Mouse (Mus musculus) midbrain, embryonic 12.5 days (tissue): ENCODE data around the gene Pafah1b3. TPM values are rescaled to one million over a fixed set of nuclear protein-coding genes. Genes with fewer than 3 reads are reported as not detected.

Experiments
- ATAC-seq: fragments of 200-750 bp; cut with Nextera tagmentation; 2 replicates; pipeline ENCODE4 v1.8.0; 2017; ENCODE audit warnings: low read depth, moderate TSS enrichment, moderate library complexity; ENCODE audit not compliant: low FRiP score
- H3K27ac ChIP-seq: fragments of 300-500 bp; sonication (generic); replicated peaks from 2 replicates; pipeline ENCODE4 v1.5.1; 2016; ENCODE audit warnings: mild to moderate bottlenecking
- H3K27me3 ChIP-seq: fragments of 300-500 bp; sonication (generic); 2 replicates; pipeline ENCODE4 v1.6.1; 2016; ENCODE audit warnings: mild to moderate bottlenecking
- H3K36me3 ChIP-seq: fragments of 300-500 bp; sonication (generic); 2 replicates; pipeline ENCODE4 v1.6.1; 2016
- H3K4me1 ChIP-seq: fragments of 300-500 bp; sonication (generic); 2 replicates; pipeline ENCODE4 v1.6.1; 2016
- H3K4me2 ChIP-seq: fragments of 300-500 bp; sonication (generic); replicated peaks from 2 replicates; pipeline ENCODE4 v1.6.1; 2016; ENCODE audit warnings: mild to moderate bottlenecking, moderate library complexity
- H3K4me3 ChIP-seq: fragments of 300-500 bp; sonication (generic); 2 replicates; pipeline ENCODE4 v1.5.1; 2016; ENCODE audit warnings: mild to moderate bottlenecking
- H3K9ac ChIP-seq: fragments of 300-500 bp; sonication (generic); replicated peaks from 2 replicates; pipeline ENCODE4 v1.6.1; 2016; ENCODE audit warnings: mild to moderate bottlenecking, moderate library complexity
- H3K9me3 ChIP-seq: fragments of 300-500 bp; sonication (generic); 2 replicates; pipeline ENCODE4 v1.6.1; 2016; ENCODE audit warnings: mild to moderate bottlenecking
- WGBS: fragments of 180-500 bp; shearing (Covaris S2); methylation state at CpG from one replicate; pipeline ENCODE4 v1.1.7; 2016; 5-methylcytosine and 5-hydroxymethylcytosine counted together
- polyA plus RNA-seq: library from polyadenylated mRNA; unstranded; fragments of >200 nt; fragmentation: Nextera tagmentation; extraction: Ambion mirVana; gene quantifications from 2 replicates; pipeline ENCODE4 v1.2.1, GENCODE M21; 2016

The Pafah1b3 gene
- polyA plus RNA-seq, 1 experiment from 2014 or later = 399 TPM

DNA sequence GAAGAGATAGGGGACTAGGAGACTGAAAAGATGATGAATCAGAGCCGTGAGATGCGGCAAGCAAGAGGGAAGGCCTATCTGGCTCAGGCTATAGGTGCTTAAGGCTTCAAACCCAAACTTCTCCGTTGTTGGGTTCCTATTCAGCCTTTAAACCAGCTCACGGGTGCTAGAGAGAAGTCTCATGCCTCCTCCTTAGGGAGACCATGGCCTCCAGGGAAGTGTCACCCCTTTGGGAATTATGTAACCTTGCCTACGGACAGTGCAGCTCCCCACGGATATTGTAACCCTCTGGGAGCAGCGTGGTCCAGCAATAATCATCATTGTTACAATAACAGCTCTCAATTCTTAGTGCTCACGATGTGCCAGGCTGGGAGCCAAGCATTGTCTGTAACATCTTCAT is 46.0 kb downstream of the Pafah1b3 start:
- Histone ChIP-seq H3K27ac (peak overlapping the region; percentile 89), H3K36me3 (no peaks in the 10 kb centered on the region), H3K27me3 (no peaks in the 10 kb centered on the region), H3K4me3 (peak overlapping the region; percentile 90), H3K4me1 (peaks cover 37% of the 10 kb centered on the region), H3K4me2 (peak overlapping the region; percentile 92), H3K9me3 (no peaks in the 10 kb centered on the region), H3K9ac (no peak overlapping the region)
- 14% methylated on average over 8 of the region's 8 CpGs for WGBS
- ATAC-seq = no peak

DNA sequence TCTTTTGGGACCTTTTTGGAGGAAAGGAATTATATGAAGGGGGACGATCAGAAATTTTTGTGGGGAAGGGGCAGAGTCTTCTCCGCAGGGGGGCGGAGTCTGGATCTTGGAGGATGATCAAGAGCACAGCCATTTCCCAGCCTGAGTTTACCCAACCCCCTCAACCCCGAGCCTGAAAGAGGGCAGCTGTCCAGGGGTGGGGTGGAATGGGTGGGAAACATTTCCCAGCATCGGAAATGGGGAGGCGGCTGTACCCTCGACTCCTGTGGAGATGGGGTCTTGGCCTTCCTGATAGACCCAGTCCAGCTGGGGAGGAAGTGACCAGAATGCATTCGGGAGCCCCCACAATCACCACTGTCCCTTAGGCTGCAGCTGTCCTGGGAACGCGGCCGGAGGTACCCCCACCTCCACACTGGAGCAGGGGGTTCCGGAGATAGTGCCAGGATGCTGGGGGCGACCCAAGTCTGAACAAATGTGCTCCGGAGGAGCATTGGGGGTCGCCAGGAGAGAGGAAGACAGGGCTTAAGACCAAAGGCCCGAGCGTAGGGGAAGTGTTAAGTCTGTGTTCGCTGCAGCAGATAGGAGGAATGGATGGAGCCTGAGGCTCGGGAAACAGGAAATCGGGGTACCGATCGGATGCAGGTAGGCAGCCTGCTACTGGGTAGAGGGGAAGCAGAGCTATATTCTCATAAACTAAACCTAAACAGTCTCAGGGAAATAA is 46.6 kb downstream of the Pafah1b3 start:
- peak; percentile 17; the same call in 1 of the 2 replicates for ATAC-seq
- Histone ChIP-seq H3K36me3 (no peaks in the 10 kb centered on the region), H3K27ac (peak overlapping the region; percentile 89), H3K4me3 (peak overlapping the region; percentile 90), H3K4me2 (peak overlapping the region; percentile 92), H3K9ac (peak overlapping the region; percentile 83), H3K9me3 (no peaks in the 10 kb centered on the region), H3K4me1 (peaks cover 43% of the 10 kb centered on the region), H3K27me3 (no peaks in the 10 kb centered on the region)
- WGBS = 2% methylated on average over 22 of the region's 22 CpGs

DNA sequence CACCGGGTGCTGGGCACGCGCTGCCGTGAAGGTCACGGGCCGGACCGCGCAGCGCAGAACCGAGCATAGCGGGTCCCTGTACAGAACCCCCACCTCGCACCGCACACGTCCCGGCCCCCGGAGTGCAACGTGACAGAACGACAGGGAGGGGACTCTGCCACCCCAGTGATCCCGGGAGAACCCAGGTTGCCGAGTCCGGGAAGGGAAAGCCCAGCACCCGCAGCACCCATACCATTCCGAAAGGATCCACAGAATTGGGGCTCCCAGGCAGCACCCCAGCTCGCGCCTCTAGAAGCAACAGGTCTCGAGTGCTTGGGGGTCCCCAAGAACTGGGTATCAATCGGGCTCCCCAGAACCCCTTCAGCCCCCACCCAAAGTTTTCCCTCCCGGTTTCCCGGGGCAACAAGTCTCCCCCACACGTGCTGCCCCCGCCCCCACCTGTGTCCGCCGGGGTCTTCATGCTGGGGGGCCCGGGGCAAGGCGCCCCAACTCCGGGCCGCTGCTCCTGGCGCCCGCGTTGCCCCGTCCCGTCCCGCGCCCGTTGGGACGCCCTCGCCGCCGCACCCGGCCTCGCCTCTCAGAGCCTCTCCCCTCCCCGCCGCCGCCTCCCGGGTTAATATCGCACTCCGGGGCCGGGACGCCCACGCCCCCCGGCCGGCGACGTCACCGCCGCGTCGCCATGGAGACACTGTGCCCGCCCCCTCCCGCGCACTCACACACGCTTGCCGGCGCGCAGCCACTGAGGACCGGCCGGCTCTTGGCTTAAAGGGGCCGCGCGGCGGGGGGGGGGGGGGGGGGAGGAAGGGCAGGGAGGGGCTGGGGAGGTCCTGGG is 47.4 kb downstream of the Pafah1b3 start, which contains the start of gene Erf:
TSS of gene Erf (minus strand) at position 621 of the 832 bp plus-strand sequence.
- H3K4me3 ChIP-seq = peak within 1 kb of the TSS; percentile 90
- ATAC-seq = peak; percentile 82
- H3K4me2 ChIP-seq = peak within 1 kb of the TSS; percentile 92
- H3K36me3 ChIP-seq = peaks cover 7% of the 10 kb centered on the region
- H3K4me1 ChIP-seq = peaks cover 50% of the 10 kb centered on the region
- H3K27ac ChIP-seq = peak within 1 kb of the TSS; percentile 89
- under 1% methylated on average over 58 of the region's 81 CpGs for WGBS
- H3K9ac ChIP-seq = peak within 1 kb of the TSS; percentile 83
- H3K27me3 ChIP-seq = no peaks in the 10 kb centered on the region
- H3K9me3 ChIP-seq = no peaks in the 10 kb centered on the region

GRCm38 (mm10) chr7:25249314-25250140 is 48.3 kb downstream of the Pafah1b3 start:
- peak; percentile 61 for ATAC-seq
- H3K9me3 ChIP-seq = no peaks in the 10 kb centered on the region
- peak overlapping the region; percentile 83 for H3K9ac ChIP-seq
- H3K4me1 ChIP-seq = peaks cover 50% of the 10 kb centered on the region
- H3K4me3 ChIP-seq = peak overlapping the region; percentile 90
- peaks cover 16% of the 10 kb centered on the region for H3K36me3 ChIP-seq
- under 1% methylated on average over 31 of the region's 73 CpGs for WGBS
- H3K27me3 ChIP-seq = no peaks in the 10 kb centered on the region
- peak overlapping the region; percentile 89 for H3K27ac ChIP-seq
- H3K4me2 ChIP-seq = peak overlapping the region; percentile 92

GRCm38 (mm10) chr7:25248846-25249313 is 48.9 kb downstream of the Pafah1b3 start:
- no peaks in the 10 kb centered on the region for H3K27me3 ChIP-seq
- peak overlapping the region; percentile 92 for H3K4me2 ChIP-seq
- whole genome bisulfite sequencing = under 1% methylated on average over 25 of the region's 25 CpGs
- H3K27ac ChIP-seq = peak overlapping the region; percentile 89
- ATAC-seq = no peak; the same call in 1 of the 2 replicates
- peak overlapping the region; percentile 83 for H3K9ac ChIP-seq
- peaks cover 50% of the 10 kb centered on the region for H3K4me1 ChIP-seq
- peak overlapping the region; percentile 90 for H3K4me3 ChIP-seq
- H3K9me3 ChIP-seq = no peaks in the 10 kb centered on the region
- peaks cover 19% of the 10 kb centered on the region for H3K36me3 ChIP-seq

GRCm38 (mm10) chr7:25248018-25248647 is 49.7 kb downstream of the Pafah1b3 start:
- peak; percentile 16; the same call in 1 of the 2 replicates for ATAC-seq
- H3K4me1 ChIP-seq = peaks cover 50% of the 10 kb centered on the region
- no peaks in the 10 kb centered on the region for H3K9me3 ChIP-seq
- H3K4me2 ChIP-seq = peak overlapping the region; percentile 92
- peaks cover 19% of the 10 kb centered on the region for H3K36me3 ChIP-seq
- peak overlapping the region; percentile 83 for H3K9ac ChIP-seq
- H3K27me3 ChIP-seq = no peaks in the 10 kb centered on the region
- H3K4me3 ChIP-seq = peak overlapping the region; percentile 90
- WGBS = under 1% methylated on average over 18 of the region's 18 CpGs
- peak overlapping the region; percentile 89 for H3K27ac ChIP-seq

GRCm38 (mm10) chr7:25247498-25247897 is 50.3 kb downstream of the Pafah1b3 start:
- Histone ChIP-seq H3K27ac (peak overlapping the region; percentile 89), H3K4me2 (peak overlapping the region; percentile 92), H3K9ac (peak overlapping the region; percentile 83; the same call in 1 of the 2 replicates), H3K4me1 (peaks cover 50% of the 10 kb centered on the region), H3K27me3 (no peaks in the 10 kb centered on the region), H3K36me3 (peaks cover 25% of the 10 kb centered on the region), H3K9me3 (no peaks in the 10 kb centered on the region), H3K4me3 (peak overlapping the region; percentile 90)
- no peak for ATAC-seq
- WGBS = 21% methylated on average over 3 of the region's 3 CpGs

DNA sequence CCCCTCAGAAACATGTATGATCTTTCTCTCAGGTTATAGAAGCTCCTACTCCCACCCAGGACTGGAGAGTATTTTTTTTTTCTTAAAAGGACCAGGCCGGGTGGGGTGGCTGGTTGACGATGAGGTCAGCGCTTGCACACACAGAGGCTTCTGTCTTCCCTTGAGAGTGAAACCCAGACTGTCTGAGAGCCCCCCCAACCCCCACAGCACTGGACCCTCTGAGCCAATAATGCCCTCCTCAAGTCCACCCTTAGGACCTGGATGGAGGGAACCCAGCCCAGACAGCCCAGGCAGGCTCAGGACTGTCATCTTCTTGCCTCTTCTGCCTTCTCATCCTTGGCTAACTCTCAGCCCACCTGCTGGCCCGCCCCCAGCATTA is 51.0 kb downstream of the Pafah1b3 start:
- ATAC-seq = no peak
- H3K36me3 ChIP-seq = peaks cover 26% of the 10 kb centered on the region
- peak overlapping the region; percentile 90; the same call in 1 of the 2 replicates for H3K4me3 ChIP-seq

GRCm38 (mm10) chr7:25246079-25246758 is 51.6 kb downstream of the Pafah1b3 start:
- Histone ChIP-seq H3K4me3 (no peak overlapping the region), H3K36me3 (peaks cover 26% of the 10 kb centered on the region), H3K27me3 (no peaks in the 10 kb centered on the region), H3K9me3 (no peaks in the 10 kb centered on the region), H3K4me2 (peak overlapping the region; percentile 92), H3K4me1 (peaks cover 42% of the 10 kb centered on the region), H3K9ac (peak overlapping the region; percentile 37; the same call in 1 of the 2 replicates), H3K27ac (0 out of 2 replicates have a peak overlapping the region, but pooled peaks have one; percentile 10)
- 86% methylated on average over 20 of the region's 20 CpGs for WGBS
- no peak for ATAC-seq

More for the DNA sequence above, 51.0 kb downstream of the Pafah1b3 start:
- Histone ChIP-seq H3K9ac (peak overlapping the region; percentile 83), H3K9me3 (no peaks in the 10 kb centered on the region), H3K4me2 (peak overlapping the region; percentile 92), H3K4me1 (peaks cover 46% of the 10 kb centered on the region), H3K27ac (0 out of 2 replicates have a peak overlapping the region, but pooled peaks have one; percentile 10), H3K27me3 (no peaks in the 10 kb centered on the region)
- WGBS = 68% methylated on average over 4 of the region's 4 CpGs
